Mouse (Mus musculus) lung, postnatal 4 days (tissue): ENCODE results near the gene Igf2bp1.

Experiments used
- DNase-seq, 2 experiments: peaks; one replicate each; pipeline ENCODE4 v3.0.0; 2021

The Igf2bp1 gene

DNA sequence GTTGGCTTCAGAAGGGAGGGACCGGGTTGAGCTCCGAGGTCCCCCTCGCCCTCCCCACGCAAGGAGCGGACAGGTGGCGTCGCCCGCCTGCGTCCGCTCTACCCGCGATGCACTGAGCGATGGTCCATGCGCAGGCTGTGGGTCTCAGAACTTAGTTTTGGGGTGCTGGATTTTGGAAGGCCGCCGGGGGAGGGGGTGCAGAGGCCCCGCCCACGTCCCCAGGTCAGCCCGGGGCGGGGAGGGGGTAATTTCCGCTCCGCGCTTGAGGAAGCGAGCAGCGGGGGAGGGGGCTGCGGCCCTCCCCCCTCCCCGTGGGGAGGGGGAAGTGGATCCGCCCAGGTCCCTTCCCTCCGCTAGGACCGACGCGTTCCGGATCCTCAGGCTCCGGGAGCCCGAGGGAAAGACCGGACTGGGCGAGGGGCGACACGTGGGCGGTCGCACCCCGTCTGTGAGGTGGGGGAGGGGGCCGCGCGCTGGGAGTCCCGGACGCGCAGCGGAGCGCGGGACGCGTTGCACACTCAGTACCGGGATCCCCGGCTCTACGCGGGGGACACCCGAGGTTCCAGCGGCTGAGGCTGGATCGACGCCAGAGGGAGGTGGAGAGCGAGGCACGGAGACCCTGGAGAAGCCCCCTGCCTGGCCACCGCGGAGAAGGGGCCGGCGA, 1.2 kb upstream of the Igf2bp1 start:
- peak; percentile 34 to 49 for DNase-seq

DNA sequence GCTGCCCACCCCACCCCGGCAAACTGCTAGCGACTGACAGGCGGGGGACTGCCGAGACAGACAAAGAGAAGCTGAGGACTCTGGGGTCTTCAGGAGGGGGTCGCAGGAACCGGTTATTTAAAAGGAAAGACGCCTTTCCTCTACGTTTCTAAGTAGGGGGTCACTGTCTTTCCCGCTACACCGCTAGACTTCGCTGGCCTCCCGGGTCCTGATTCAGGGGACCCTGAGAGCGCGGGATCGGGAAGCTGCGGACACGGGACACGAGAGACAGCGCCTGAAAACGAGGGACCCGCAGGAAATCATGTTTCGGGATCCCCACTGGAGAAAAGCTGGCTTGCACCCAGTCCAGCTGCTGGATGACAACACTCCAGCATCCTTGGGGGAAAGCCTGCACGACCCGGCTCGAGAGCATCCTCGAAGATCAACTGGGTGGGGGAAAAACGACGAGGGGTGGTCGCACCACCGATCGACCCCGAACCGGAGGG, 669 bp upstream of the Igf2bp1 start:
- peak; percentile 29 to 37 for DNase-seq

DNA sequence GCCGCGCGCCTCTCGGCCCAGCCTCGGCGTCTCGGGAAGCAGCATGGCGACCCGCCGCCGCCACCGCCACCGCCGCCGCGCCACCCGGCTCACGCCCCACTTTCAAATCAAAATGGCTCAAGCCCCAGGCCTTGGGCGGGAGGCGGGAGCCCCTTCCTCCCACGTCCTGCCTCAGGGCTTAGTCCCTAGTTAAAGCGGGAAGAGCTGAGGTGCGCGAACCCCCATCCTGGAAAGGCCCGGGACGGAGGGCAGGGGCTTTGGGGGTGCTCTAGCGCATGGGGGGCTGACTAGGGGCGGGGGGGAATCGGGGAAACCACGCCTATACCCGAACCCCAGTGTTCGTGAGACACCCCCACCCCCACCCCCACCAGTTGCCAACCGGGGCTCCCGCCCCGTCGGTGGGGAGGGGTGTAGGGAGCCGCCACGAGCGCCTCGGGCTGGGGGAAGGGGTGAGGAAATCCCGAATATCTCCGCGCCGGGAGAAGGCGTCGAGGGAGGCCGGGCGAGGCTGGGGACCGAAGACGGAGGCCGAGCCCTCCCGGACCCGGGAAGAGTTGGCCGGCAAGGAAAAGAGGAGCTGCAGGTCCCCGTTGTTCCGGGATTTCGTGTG, 842 bp downstream of the Igf2bp1 start:
- peak in 1 of 2 experiments; percentile 59 for DNase-seq

DNA sequence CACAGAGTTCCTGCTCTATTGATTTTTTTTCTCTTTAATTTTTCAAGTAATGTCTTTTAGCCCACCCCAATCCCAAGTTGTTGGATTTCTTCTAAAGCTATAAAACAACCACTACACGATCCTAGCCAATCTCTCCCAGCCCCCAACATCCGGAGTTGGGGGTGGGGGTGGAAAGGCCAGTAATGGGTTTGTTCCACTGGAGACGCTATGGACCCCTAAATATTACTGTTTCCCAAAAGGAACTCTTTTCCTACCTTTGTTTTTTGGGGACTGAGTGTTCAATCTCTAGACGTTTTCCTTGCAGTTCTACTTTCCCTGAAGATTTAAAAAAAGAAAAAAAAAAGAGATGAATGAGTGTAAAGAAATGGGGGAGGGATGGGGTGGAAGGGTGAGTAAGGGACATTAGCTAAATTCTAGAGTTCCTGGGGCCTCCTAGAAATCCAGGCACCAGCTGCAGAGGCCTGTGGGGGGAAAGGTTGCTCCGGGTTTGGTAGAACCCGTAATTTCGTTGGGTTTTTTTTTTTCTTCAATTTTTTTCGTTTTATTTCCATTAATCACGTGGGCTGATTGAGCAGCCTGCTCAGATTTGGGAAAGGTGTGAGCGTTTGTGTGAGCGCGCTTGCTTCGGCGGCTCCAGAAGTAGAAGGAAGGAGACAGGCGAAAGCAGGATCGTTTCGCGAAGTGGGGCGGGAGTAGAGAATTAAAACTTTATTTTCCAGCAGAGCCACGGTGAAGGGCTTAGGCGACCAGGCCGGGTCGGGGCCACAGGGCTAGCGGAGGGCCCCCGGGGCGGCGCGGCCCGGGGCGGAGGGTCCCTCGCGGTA, 1.6 kb downstream of the Igf2bp1 start:
- peak in 1 of 2 experiments; percentile 51 for DNase-seq

DNA sequence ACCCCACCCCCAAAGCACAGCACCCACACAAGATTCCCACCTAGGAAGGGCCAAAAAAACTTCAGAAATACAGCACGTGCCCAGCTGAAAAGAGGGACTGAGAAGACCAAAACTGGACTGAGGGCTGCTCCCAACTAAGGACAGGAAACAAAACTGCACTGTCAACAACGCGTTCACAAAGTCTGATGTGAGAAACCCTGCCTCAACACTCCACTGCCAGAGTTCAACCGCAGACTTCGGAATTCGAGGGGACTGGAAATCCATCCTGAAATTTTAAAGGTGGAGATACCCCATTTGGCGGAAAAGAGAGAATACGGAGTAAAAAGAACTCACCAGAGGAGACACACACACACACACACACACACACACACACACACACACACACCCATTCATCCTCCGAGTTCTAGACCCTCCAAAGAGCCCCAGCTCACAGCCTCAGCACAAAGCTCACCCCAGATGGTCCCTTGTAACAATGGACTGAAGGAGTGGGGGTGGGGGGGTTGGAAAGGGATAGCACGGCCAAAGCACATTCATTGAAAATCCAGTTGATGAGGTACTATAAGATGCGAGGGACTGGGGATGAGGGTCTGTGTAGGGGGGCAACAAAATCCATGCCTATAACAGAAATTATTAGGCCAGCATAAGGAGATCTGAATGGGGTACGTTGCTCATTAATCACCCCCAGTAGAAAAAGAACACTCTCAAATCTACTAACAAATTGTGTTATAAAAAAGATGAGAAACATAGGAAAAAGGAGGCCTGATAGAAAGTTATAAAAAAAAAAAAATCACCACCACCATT, 2.4 kb downstream of the Igf2bp1 start:
- DNase-seq: no peak

DNA sequence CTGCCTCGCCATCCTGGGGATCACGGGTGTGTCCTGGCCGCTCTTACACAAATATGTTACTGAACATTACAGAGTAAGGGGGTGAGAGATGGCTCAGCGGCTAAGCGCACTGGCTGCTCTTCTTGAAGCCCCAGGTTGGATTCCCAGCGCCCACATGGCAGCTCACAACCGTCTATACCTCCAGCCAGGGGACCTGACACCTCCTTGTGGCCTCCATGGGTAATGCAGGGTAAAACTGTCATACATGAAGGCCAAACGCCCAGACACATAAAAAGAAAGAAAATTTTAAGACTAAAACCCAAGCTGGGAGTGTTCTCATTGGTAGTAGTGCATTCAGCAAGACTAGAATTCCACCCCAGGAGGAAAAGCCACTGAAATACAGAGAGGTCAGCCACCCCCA, 11.6 kb downstream of the Igf2bp1 start:
- no peak for DNase-seq

DNA sequence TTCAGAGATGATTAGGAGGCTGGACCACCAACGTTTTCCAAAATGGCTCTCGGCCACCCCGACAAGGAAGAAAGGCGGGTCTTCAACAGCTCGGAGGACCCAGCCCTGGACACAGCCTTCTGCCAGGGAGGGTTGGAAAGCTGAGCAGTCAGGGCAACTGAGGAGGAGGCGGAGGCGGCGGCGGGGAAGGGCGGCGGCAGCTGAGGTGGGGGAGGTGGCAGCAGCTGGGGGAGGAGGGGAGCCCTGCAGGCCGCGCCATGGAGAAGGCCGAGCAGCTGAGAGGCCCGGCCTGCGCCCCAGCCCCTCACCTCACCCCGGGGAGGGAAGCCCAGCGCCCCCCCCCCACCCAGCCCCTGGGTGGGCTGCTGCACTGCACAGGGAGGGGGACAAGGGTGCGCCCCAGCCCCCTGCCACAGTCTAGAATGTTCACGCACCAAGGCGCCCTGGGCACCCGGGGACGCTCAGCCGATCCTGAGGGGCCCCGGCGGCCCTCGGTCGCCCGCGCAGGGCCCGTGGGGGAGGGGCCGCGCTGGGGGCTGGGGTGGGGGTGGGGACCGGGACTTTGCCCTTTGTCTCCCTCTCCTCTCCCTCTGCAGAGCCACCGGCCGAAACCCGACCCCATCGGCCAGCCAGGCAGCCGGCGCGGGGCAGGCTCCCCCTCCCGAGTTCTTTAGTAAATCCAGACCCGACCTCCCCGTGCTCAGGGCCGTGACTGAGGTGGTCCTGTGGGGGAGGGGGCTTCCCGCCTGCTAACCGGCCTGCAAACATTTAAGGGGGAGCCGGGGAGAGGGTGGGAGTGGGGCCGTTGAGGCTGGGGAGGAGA, 14.6 kb downstream of the Igf2bp1 start:
- DNase-seq: peak; percentile 62 to 72

DNA sequence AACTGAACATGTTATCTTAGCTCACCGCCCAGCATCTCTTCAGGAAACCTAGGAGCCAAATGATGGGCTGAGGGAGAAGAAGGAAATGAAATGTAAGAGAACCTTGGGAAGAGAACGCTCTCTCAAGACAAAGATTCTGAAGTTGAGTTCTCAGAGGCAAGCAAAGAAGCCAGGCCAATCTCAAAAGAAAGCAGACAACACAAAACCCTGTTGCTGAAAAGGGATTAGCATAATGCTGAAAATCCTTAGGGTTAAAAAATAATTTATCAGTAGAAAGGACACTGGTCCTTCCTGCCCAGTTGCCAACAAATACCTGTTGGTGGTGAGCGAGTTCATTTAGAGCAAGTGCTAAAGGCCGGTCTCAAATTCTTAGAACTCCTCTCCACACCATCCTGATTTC, 15.3 kb downstream of the Igf2bp1 start:
- DNase-seq: no peak

DNA sequence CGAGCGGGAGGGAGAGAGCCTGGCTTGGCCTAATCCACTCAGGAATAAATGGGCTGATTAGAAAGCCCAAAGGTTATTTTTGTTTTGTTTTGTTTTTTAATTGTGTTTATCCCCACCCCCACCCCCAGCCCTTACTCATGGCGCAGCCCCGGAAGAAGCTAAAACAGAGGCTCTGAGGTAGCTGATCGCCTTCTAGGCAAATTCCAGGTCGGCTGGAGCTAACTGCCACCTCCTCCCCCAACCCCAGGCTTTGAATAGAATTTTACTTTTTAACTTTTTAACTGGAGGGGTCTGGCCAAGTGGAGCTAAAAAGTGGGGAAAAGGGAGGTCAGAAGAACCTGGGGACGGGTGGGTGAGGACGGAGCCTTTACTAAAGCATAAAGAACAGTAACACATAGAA, 15.9 kb downstream of the Igf2bp1 start:
- no peak for DNase-seq

DNA sequence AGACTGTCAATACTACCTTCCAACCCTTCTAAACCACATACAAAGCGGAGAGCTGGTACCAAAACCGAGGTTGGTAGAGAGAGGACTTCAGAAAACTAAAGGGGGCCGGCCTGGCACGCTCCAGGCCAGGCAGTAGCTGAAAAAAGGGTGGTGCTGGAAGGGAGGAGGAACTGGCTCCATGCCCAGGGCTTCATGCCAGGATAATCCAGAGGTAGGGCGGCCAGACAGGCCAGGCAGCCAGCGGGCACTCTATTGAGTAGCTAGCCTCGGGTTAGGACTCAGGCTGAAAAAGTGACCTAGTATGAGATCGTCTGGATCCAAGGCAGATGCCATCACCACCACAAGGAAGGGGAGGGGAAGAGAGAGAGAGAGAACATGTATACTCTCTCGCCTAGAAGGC, 17.2 kb downstream of the Igf2bp1 start:
- DNase-seq: peak; percentile 89 to 91

DNA sequence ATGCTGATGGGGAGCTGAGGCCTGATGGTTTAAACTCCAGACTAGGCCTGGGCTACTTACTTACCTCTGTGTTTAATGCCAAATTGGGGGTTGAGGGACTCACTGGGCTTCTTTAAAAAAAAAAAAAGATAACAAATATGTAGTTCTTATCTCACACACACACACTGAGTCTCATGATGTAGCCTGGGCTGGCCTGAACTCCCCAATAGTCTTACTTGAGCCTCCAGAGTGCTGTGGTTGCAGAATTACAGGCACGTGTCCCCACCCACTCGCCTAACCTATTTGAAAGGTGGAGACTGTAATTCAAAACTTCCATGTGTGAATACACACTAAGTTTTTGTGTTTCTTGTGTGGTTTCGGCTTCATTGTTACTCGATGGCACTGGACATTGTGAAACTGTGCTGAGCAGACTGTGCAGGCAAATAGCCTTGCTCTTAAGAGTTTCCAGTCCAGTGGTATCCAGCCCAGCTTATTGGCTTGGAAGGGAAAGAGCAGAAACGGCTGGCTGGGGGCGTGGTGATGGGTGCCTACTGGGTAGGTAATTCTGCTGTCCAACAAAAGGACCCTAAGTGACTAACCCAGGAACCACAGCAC, 17.8 kb downstream of the Igf2bp1 start:
- peak; percentile 18 to 41 for DNase-seq

DNA sequence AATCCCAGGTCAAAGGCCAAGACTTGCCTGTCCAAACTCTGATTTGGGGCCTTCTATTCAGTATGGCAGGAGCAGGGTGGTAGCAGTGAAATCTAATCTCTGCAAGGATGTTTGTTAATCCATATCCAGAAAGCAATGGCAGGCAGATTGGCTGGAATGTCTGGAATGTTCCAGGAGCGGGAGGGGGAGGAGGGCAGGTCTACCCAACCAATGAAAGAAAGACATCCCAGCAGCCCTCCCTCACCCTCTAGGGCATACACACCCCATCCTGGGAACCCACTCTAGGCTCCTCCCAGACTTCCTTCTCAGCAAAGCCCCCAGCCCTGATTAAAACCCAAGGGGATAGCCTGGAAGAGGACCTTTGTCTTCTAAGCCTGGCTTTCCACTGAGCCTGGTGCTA, 23.3 kb downstream of the Igf2bp1 start:
- peak; percentile 34 to 62 for DNase-seq

DNA sequence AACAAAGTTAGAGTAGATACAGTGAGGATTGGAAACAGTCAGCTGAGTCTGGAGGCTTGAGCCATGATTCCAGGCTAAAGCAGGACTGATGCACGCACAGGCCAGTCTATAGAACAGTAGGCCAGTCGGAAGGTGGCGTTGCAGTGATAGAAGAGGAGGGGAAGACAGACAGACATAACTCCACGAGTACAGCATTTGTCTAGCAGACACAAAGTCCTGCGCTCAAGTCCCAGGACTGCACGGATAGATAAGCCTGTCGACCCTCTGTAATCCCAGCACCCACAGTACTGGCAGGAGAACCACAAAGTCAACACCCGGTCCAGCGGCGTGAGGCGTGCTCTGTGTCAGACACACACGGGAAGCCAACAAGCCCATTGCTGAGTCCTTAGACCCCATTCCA, 23.9 kb downstream of the Igf2bp1 start:
- no peak for DNase-seq

DNA sequence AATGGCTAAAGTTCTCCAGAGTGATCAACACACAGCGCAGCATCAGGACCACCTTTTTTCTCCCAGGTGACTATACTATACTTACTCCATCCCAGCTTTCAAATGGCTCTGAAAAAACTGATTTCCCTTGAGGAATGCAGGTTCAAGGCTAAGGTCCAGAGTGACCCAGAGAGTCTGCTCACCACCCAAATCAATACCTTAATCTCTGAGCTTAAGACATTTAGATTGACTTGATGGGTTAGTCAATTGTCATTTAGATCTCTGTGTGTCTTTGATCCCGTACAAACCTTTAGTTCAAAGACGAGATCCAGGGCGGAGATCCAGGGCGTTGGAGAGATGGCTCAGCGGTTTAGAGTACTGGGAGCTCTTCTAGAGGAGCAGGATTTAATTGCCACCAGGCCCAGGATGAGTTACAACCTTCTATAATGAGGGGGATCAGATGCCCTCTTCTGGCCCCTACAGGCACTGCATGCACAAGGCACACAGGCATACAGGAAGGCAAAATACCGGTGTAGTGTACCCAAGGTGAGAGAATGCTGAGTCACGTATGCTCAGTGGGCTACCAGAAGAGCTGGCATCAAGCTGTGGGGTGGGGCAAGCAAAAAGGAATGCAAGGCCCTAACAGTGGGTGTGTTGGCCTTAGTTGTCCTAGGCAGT, 24.9 kb downstream of the Igf2bp1 start:
- DNase-seq: peak; percentile 51 to 53

DNA sequence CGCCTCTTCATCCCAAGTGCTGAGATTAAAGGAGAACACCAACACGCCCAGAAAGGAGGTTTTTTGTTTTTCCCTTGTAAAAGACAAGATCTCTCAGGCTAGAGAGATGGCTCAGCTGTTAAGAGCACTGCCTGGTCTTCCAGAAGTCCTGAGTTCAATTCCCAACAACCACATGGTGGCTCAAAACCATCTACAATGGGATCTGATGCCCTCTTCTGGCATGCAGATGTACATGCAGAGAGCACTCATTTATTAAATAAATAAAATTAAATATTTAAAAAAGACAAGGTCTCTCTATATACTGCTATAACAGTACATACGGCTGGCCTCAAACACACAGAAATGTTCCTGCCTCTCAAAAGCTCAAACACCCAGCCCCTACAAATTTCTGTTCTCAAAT, 27.3 kb downstream of the Igf2bp1 start:
- no peak for DNase-seq

DNA sequence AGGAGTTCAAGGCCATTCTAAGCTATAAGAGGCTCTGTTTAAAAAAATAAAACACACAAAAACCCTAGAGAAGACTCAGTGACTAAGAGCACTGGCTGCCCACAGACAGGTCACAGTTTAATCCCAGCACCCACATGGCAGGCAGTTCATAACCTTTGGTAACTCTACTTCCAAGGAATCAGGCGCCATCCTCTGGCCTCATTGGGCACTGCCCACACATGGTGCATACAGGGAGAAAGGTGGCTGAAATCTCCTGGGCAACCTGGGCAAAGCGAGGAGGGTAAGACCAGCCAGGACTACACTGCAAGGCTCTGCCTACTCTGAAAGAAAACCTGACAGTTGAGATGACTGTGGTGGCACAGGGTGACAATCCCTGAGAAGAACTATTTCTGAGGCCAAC, 29.4 kb downstream of the Igf2bp1 start:
- DNase-seq: no peak

DNA sequence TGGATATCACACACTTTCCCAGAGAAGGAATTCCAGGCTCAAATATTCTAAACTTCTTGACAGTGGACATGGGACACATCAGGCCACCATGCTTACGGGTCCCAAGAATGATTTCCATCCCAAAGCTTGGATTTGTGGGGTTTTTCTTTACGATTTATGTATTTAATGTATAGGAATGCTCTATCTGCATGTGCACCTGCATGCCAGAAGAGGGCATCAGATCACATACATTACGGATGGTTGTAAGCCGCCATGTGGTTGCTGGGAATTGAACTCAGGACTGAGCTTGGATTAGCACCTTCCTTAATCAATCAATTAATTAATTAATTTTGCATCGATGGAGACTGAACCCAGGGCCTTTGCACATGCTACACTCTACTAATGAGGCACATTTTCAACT, 30.0 kb downstream of the Igf2bp1 start:
- DNase-seq: no peak

DNA sequence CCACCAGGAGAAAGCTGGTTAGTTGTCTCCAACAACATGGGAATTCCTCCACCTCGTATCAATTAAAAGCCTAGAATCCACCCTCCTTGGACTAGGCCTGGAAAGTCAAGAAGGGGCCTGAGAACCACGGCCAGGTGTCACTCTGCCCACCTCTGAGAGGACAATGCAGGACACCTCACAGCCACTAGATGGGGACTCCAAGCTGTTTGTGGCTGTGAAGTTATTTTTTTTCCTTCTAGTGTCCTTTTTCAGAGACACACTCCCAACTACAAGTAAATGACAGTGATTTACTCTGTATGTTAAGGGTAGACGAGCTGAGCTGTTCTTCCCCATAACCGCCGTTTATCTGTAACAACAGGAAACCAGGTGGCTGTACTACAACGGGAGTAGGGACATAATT, 32.6 kb downstream of the Igf2bp1 start:
- DNase-seq: no peak

DNA sequence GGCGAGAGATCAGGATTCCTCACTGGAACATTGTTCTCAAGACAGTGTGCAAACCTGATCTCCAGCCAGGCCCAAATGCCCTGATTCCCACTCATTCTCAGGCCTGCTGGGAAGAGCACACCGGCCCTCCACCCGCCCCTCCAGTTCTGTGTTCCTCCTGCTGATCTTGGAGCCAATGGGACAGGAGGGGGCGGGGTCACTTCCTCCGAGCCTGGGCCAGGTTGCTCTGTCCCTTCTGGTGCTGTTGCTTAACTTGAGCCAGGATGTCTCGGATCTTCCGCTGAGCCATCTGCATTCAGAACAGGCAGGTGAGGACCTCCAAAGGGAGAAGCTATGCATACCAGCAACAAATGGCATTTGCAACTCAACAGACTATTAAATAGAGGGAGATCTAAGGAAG, 42.4 kb downstream of the Igf2bp1 start:
- DNase-seq: no peak

DNA sequence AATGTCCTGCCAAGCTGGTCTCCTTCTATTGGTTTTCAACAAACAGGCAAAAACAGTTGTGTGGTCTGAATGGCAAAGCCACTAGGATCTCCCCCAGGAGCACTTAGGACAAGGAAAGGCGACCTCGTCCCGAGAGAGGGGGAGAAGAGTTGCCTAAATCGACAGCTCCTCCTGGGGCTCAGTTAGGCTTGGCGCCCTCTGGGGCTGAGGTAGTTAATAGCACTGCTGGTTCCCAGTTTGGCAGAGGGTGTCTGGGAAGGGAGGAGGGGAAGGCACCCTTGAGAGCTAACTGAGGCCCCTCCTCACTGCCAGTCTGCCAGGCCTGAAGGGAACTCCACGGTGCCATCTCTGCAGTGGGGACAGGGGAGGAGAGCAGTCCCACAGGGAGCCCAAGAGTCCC, 46.6 kb downstream of the Igf2bp1 start:
- DNase-seq: no peak

DNA sequence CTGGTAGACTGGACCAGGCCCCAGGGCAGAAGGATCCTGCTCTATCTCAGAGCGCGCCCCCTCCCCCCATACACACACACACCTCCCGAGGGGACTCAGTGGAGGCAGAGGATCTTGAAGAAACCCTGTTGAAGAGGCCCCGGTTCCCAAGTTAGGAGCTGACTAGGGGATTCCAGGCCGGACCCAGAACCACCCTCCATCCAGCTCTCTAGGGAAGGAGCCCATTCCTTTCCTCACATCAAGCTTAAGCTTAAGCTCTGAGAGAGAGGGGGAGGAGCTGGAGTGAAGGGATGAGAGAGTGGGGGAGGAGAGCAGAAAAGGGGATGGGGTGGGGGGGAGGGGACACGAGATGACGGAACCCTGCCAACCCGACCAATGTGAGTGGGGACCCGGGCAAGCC, 47.5 kb downstream of the Igf2bp1 start:
- no peak for DNase-seq
